Mouse (Mus musculus) heart, embryonic 14.5 days (tissue): ENCODE measurements around the gene Pptc7. TPM values are rescaled to one million over a fixed set of nuclear protein-coding genes. Genes with fewer than 3 reads are reported as not detected.

ENCODE experiments used
- ATAC-seq: fragments of 200-750 bp; cut with Nextera tagmentation; 2 replicates; pipeline ENCODE4 v1.8.0; 2017; ENCODE audit warnings: low read depth, moderate TSS enrichment; ENCODE audit not compliant: insufficient number of reproducible peaks, insufficient read depth, low FRiP score
- H3K27ac ChIP-seq, 2 experiments: fragments of 200-500 bp in 1 of 2; fragments of 300-500 bp in 1 of 2; sonication (generic) in 1 of 2; replicated peaks in 1 of 2; 2 replicates each; pipeline ENCODE4 v1.5.1; 2012 to 2014; ENCODE audit warnings: low read depth in 2 of 2, low read length in 2 of 2, control low read depth in 1 of 2, mild to moderate bottlenecking in 1 of 2, mixed read lengths in 1 of 2; ENCODE audit not compliant: control insufficient read depth in 1 of 2, insufficient read depth in 1 of 2
- H3K27me3 ChIP-seq: fragments of 300-500 bp; sonication (generic); 2 replicates; pipeline ENCODE4 v1.6.1; 2014; ENCODE audit warnings: mild to moderate bottlenecking, low read length, control low read depth; ENCODE audit not compliant: control insufficient read depth, insufficient read depth
- H3K36me3 ChIP-seq: fragments of 300-500 bp; sonication (generic); 2 replicates; pipeline ENCODE4 v1.6.1; 2014; ENCODE audit warnings: mild to moderate bottlenecking, control low read depth, low read length, mixed read lengths; ENCODE audit not compliant: control insufficient read depth, insufficient read depth
- H3K4me1 ChIP-seq, 2 experiments: fragments of 200-500 bp in 1 of 2; fragments of 300-500 bp in 1 of 2; sonication (generic) in 1 of 2; 2 replicates each; pipeline ENCODE4 v1.6.1; 2012 to 2014; ENCODE audit warnings: low read length in 2 of 2, control low read depth in 1 of 2, mixed read lengths in 1 of 2; ENCODE audit not compliant: control insufficient read depth in 2 of 2, insufficient read depth in 2 of 2
- H3K4me2 ChIP-seq: fragments of 300-500 bp; sonication (generic); 2 replicates; pipeline ENCODE4 v1.6.1; 2014; ENCODE audit warnings: mild to moderate bottlenecking, low read length
- H3K4me3 ChIP-seq, 2 experiments: fragments of 200-500 bp in 1 of 2; fragments of 300-500 bp in 1 of 2; sonication (generic) in 1 of 2; 2 replicates each; pipeline ENCODE4 v1.5.1; 2012 to 2014; ENCODE audit warnings: low read length in 2 of 2, mild to moderate bottlenecking in 2 of 2, control low read depth in 1 of 2, low read depth in 1 of 2, moderate library complexity in 1 of 2; ENCODE audit not compliant: control insufficient read depth in 1 of 2, insufficient read depth in 1 of 2
- H3K9ac ChIP-seq: fragments of 300-500 bp; sonication (generic); 2 replicates; pipeline ENCODE4 v1.6.1; 2014; ENCODE audit warnings: mild to moderate bottlenecking, low read length
- H3K9me3 ChIP-seq: fragments of 300-500 bp; sonication (generic); 2 replicates; pipeline ENCODE4 v1.6.1; 2016; ENCODE audit warnings: low read length, control low read depth; ENCODE audit not compliant: control insufficient read depth
- WGBS: fragments of 180-500 bp; shearing (Covaris S2); extraction: QIAGEN DNeasy Blood & Tissue Kit; methylation state at CpG from one replicate; pipeline ENCODE4 v1.1.7; 2014; 5-methylcytosine and 5-hydroxymethylcytosine counted together
- polyA plus RNA-seq: library from polyadenylated mRNA; unstranded; fragments of >200 nt; fragmentation: Nextera tagmentation; extraction: Ambion mirVana; gene quantifications from 2 replicates; pipeline ENCODE4 v1.2.1, GENCODE M21; 2014

The Pptc7 gene
- polyA plus RNA-seq, 1 experiment from 2014 or later = 16.3 TPM

DNA sequence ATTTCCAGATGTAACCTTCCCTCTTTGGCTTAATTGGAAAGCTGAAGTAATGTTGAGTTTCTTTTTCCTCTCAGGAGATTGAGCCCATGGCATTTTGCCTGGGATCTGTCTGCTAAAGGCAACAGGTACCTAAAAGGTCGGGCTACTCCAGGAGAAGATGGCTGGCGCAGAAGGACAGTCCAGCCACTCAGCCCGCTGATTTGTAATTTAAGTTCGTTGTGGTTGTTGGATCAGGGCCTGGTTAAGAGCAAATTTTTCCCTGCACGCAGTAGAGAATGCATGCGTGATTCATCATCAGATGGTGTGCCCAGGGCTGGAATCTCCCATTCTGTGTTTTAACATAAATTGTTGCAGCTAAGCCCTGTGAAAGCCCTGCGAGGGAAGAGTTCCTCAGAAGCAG, 19.8 kb downstream of the Pptc7 start:
- Histone ChIP-seq H3K27ac (no peak overlapping the region), H3K9ac (no peak overlapping the region), H3K4me3 (no peak overlapping the region), H3K36me3 (peaks cover 12% of the 10 kb centered on the region), H3K27me3 (no peaks in the 10 kb centered on the region), H3K4me1 (peaks cover 17 to 40% of the 10 kb centered on the region in 2 experiments), H3K4me2 (no peak overlapping the region), H3K9me3 (no peaks in the 10 kb centered on the region)
- ATAC-seq = no peak
- WGBS = 82% methylated on average over 7 of the region's 7 CpGs

DNA sequence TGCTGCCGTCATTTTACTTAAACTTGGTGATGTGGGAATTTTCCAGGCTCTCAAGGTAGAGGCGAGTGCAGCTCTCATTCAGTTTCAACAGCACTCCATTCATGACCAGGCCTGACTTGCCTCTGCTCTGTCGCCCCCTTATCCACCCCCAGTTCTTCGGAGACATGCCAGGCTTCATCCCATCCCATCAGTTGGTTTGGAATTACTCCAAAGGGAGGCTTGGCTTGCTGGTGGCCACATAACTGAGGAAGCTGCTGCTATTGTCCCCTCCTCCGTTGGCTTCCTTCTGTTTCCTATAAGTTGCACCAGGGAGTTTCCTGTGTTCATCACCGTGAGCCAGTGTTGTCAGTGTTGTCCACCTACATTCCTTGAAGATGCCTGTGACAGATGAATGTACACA, 20.4 kb downstream of the Pptc7 start:
- H3K36me3 ChIP-seq = peaks cover 16% of the 10 kb centered on the region
- ATAC-seq = no peak
- peaks cover 17 to 39% of the 10 kb centered on the region in 2 experiments for H3K4me1 ChIP-seq
- no peak overlapping the region for H3K4me2 ChIP-seq
- H3K27ac ChIP-seq = no peak overlapping the region
- no peak overlapping the region for H3K9ac ChIP-seq
- no peak overlapping the region for H3K4me3 ChIP-seq
- H3K9me3 ChIP-seq = no peaks in the 10 kb centered on the region
- no peaks in the 10 kb centered on the region for H3K27me3 ChIP-seq
- WGBS = 53% methylated on average over 6 of the region's 6 CpGs

DNA sequence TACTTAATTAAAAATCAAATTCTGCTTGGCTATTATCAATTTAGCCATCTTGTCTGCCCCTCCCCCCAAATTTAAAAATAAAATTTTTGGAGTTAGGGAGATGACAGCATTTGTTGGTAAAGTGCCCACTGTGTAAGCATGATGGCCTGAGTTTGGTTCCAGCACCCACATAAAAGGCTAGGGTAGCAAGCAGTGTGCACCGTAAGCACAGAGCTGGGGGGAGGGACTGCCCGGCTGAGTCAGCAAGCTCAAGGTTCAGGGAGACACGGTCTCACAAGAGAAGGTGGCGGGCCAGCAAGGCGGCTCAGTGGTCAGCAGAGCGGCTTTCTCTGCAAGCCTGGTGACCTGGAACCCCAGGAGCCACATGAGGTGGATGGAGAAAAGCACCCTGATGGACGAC, 21.3 kb downstream of the Pptc7 start:
- H3K27ac ChIP-seq = no peak overlapping the region
- H3K4me1 ChIP-seq = peaks cover 17 to 39% of the 10 kb centered on the region in 2 experiments
- no peaks in the 10 kb centered on the region for H3K27me3 ChIP-seq
- no peaks in the 10 kb centered on the region for H3K9me3 ChIP-seq
- 87% methylated on average over 7 of the region's 7 CpGs for WGBS
- H3K4me2 ChIP-seq = no peak overlapping the region
- H3K36me3 ChIP-seq = peaks cover 18% of the 10 kb centered on the region
- ATAC-seq = 0 out of 2 replicates have a peak, but pooled peaks have one; percentile 10
- H3K9ac ChIP-seq = no peak overlapping the region
- H3K4me3 ChIP-seq = no peak overlapping the region

DNA sequence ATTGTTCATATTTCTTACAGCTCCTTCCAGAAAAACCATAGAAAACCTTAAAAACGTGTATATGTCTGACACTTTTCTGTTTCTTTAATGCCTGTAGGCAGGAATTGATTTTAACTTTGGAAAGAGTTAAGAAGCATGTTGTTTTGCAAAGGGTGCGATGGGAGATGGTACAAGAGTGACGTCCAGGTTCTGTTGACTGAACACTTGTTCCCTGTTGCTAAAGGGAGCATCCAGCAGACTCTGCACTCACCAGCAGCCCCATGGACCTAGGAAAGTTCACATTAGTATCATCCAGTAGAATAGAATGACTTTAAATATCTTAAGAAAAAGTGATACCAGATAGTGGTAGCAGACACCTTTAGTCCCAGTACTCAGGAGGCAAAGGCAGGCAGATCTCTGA, 22.4 kb downstream of the Pptc7 start:
- Histone ChIP-seq H3K9ac (no peak overlapping the region), H3K4me3 (no peak overlapping the region), H3K9me3 (no peaks in the 10 kb centered on the region), H3K36me3 (peaks cover 26% of the 10 kb centered on the region), H3K4me1 (peaks cover 21 to 41% of the 10 kb centered on the region in 2 experiments), H3K27me3 (no peaks in the 10 kb centered on the region), H3K4me2 (no peak overlapping the region), H3K27ac (no peak overlapping the region)
- WGBS = 85% methylated on average over 3 of the region's 3 CpGs
- ATAC-seq = no peak

DNA sequence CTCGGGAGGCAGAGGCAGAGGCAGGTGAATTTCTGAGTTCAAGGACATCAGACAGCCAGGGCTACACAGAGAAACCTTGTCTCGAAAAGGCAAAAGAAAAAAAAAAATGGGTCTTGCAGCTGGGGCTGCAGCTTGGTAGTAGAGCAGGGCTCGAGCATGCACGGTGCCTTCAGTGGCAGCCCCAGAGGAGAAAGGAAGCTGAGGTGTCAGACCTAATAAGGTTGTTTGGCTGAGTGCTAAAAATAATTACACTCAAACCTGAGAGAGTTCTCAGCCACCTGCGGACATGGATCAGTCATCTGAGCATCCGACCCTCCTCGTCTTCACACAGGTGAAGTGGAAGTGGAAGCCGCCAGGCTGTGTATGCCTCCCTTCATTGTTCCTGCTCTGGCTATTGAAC, 26.5 kb downstream of the Pptc7 start:
- Histone ChIP-seq H3K4me1 (peaks cover 12 to 28% of the 10 kb centered on the region in 2 experiments), H3K9ac (0 out of 2 replicates have a peak overlapping the region, but pooled peaks have one; percentile 25), H3K27me3 (no peaks in the 10 kb centered on the region), H3K36me3 (peaks cover 51% of the 10 kb centered on the region), H3K27ac (no peak overlapping the region), H3K9me3 (no peaks in the 10 kb centered on the region), H3K4me3 (no peak overlapping the region), H3K4me2 (no peak overlapping the region)
- ATAC-seq = no peak
- 52% methylated on average over 8 of the region's 8 CpGs for WGBS

DNA sequence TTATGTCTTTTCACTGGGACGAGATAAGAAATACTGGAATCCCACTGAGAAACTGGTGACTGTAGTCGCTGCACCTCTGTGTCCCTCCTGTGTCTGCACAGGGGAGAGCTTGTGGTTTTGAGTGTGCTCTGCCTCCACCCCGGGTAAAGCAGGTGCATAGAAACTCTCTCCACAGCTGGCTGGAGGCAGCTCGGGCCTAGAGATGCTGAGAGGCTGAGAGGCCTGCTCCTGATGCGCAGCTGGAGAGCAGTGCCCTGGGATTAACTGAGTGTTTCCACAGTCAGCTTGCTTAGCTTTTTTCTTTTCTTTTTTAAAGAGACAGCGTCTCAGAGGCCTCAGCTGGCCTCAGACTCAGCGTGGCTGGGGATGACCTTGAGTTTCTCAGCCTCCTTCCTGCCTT, 27.5 kb downstream of the Pptc7 start:
- Histone ChIP-seq H3K27ac (no peak overlapping the region), H3K4me1 (peaks cover 12 to 28% of the 10 kb centered on the region in 2 experiments), H3K4me2 (no peak overlapping the region), H3K36me3 (peaks cover 51% of the 10 kb centered on the region), H3K4me3 (no peak overlapping the region), H3K9ac (no peak overlapping the region), H3K27me3 (no peaks in the 10 kb centered on the region), H3K9me3 (no peaks in the 10 kb centered on the region)
- WGBS = 77% methylated on average over 7 of the region's 7 CpGs
- ATAC-seq = no peak

DNA sequence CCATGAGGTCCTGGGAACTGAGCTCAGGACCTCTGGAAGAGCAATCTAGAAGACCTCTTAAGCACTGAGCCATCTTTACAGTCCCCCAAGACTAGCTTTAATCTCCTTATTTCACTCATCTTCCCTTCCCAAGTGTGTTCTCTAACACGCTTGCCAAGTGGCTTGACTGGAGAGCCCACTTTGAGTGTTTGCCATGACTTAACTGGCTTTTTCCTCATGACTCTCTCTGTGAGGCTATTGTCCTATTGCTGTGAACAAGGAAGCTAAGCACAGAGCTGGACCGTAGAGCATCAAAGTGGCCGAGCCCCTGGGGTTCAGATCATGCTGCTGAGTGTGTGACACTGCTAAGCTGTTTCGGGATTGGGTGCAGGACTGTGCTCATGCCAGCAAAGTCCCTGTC, 28.2 kb downstream of the Pptc7 start:
- Histone ChIP-seq H3K36me3 (peaks cover 54% of the 10 kb centered on the region), H3K27me3 (no peaks in the 10 kb centered on the region), H3K27ac (no peak overlapping the region), H3K4me3 (no peak overlapping the region), H3K9me3 (no peaks in the 10 kb centered on the region), H3K4me1 (peaks cover 13 to 33% of the 10 kb centered on the region in 2 experiments), H3K9ac (no peak overlapping the region), H3K4me2 (no peak overlapping the region)
- 86% methylated on average over 4 of the region's 4 CpGs for WGBS
- ATAC-seq = no peak

DNA sequence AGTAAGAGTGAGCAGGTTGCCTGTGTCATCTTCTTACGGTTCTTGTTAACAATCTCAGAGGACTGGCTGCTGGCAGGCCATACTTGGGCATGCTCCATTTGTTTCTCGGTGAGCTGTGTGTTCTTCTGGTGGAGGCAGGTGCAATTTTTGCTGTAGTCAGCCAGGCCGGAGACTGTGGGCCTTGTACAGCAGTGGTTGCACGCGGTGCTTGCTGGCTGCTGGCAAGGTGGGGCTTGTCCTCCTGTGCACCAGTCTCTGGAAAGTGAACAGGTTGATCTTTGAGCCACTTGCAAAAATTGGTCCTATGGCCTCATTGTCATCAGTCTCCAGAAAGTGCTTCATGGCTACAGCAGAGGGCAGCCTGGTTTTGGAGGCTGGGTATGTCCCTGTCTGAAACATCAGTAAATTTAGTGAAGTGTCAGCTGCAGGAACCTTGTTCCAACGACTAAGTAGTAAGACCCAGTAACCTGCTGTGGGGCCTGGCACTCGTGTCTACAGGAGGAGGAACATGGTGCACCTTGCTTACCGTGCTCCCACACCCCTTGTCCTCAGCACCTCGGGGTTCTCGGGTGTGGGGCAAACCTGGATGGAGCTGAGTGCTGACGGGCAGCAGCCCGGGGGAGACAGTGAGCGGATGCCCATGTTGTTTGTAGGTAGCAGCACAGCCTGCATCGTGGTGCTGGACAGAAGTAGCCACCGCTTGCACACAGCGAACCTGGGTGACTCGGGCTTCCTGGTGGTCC, 28.9 kb downstream of the Pptc7 start:
- no peak overlapping the region for H3K27ac ChIP-seq
- no peaks in the 10 kb centered on the region for H3K9me3 ChIP-seq
- no peak for ATAC-seq
- H3K4me3 ChIP-seq = no peak overlapping the region
- no peak overlapping the region for H3K4me2 ChIP-seq
- H3K9ac ChIP-seq = no peak overlapping the region
- peaks cover 50% of the 10 kb centered on the region for H3K36me3 ChIP-seq
- H3K27me3 ChIP-seq = no peaks in the 10 kb centered on the region
- H3K4me1 ChIP-seq = peaks cover 14 to 39% of the 10 kb centered on the region in 2 experiments
- 92% methylated on average over 17 of the region's 17 CpGs for WGBS
